Mouse (Mus musculus) Patski (cell line): ENCODE data around the gene H2-Oa. TPM values are rescaled to one million over a fixed set of nuclear protein-coding genes. Genes with fewer than 3 reads are reported as not detected.

Source experiments
- ATAC-seq: fragments of 100-300 bp; one replicate; pipeline ENCODE4 v1.8.0; 2021
- CTCF ChIA-PET: fragments of 350-600 bp; sonication (Branson Sonifier 250); formaldehyde crosslinking; loops from one replicate; lab custom pipeline; 2022; ENCODE audit warnings: inconsistent platforms; lab: Charles Lee
- POLR2A ChIA-PET: fragments of 350-600 bp; sonication (Branson Sonifier 250); formaldehyde crosslinking; loops from one replicate; lab custom pipeline; 2022; ENCODE audit warnings: antibody characterized with exemption, inconsistent platforms; lab: Charles Lee
- DNase-seq: peaks from one replicate; pipeline ENCODE4 v3.0.0-alpha.2; 2011; ENCODE audit warnings: low read depth, low spot score
- H3K27me3 ChIP-seq: fragments of 371-371 bp; one replicate; pipeline ENCODE4 v1.5.1; 2021
- CTCF ChIP-seq: fragments of 100-300 bp; IDR thresholded peaks from one replicate; pipeline ENCODE4 v1.5.1; 2021
- in situ Hi-C: fragments of 300-500 bp; cut with MboI; formaldehyde crosslinking; loops from 3 replicates; pipeline ENCODE4 v1.11.1; 2018; ENCODE audit warnings: low pct_unique_long_range_greater_than_20kb, mixed read lengths
- polyA plus RNA-seq: library from polyadenylated mRNA; unstranded; gene quantifications from one replicate; pipeline ENCODE4 v1.2.3, GENCODE M21; 2021

The H2-Oa gene
- polyA plus RNA-seq, 1 experiment from 2014 or later = not detected

GRCm38 (mm10) chr17:34099531-34099930 is 7.4 kb downstream of the H2-Oa start:
- no peaks in the 10 kb centered on the region for H3K27me3 ChIP-seq
- CTCF ChIA-PET = interaction anchor here (1.2 kb wide), 1 partner anchor 71 kb away, joined by 5 read pairs; no protein-coding TSS in a partner anchor
- TF ChIP-seq CTCF = no peak
- DNase-seq (no peak), ATAC-seq (no peak)
- POLR2A ChIA-PET = no interaction called here
- in situ Hi-C loops = no loop called here

- ChIA-PET POLR2A (interaction anchor here (0.8 to 1.5 kb wide), 2 partner anchors 11 to 67 kb away, joined by 3 read pairs; no protein-coding TSS in a partner anchor), CTCF (interaction anchor here (0.8 to 3.0 kb wide), 18 partner anchors 9 to 137 kb away, joined by 3 to 16 read pairs (median 4); partner anchors contain the start of gene H2-Ob)
- ATAC-seq = no peak
- H3K27me3 ChIP-seq = no peaks in the 10 kb centered on the region
- TF ChIP-seq CTCF = no peak
- no peak for DNase-seq
- in situ Hi-C loops = loop anchor here (5.0 to 25.0 kb wide), 2 partner anchors 66 to 1811 kb away; partner anchors contain the start of genes Atat1, Mrps18b and Ppp1r10
Measured at GRCm38 (mm10) chr17:34101185-34101584, 9.0 kb downstream of the H2-Oa start.

GRCm38 (mm10) chr17:34101604-34102032 is 9.5 kb downstream of the H2-Oa start:
- in situ Hi-C loops = loop anchor here (5.0 to 25.0 kb wide), 2 partner anchors 66 to 1811 kb away; partner anchors contain the start of genes Atat1, Mrps18b and Ppp1r10
- POLR2A ChIA-PET = interaction anchor here (0.8 to 1.5 kb wide), 2 partner anchors 10 to 66 kb away, joined by 3 read pairs; no protein-coding TSS in a partner anchor
- TF ChIP-seq CTCF = peak; percentile 93
- peak; percentile 69 for ATAC-seq
- no peak for DNase-seq
- CTCF ChIA-PET = interaction anchor here (0.8 to 3.0 kb wide), 18 partner anchors 8 to 137 kb away, joined by 3 to 16 read pairs (median 4); partner anchors contain the start of gene H2-Ob
- no peaks in the 10 kb centered on the region for H3K27me3 ChIP-seq

GRCm38 (mm10) chr17:34102831-34103230 is 10.7 kb downstream of the H2-Oa start:
- ChIA-PET CTCF (interaction anchor here (0.6 to 3.0 kb wide), 3 partner anchors 62 to 132 kb away, joined by 3 to 16 read pairs (median 6); no protein-coding TSS in a partner anchor), POLR2A (interaction anchor here (0.8 kb wide), 1 partner anchor 25 kb away, joined by 3 read pairs; no protein-coding TSS in a partner anchor)
- in situ Hi-C loops = loop anchor here (5.0 to 25.0 kb wide), 2 partner anchors 64 to 1809 kb away; partner anchors contain the start of genes Atat1, Mrps18b and Ppp1r10
- H3K27me3 ChIP-seq = no peaks in the 10 kb centered on the region
- ATAC-seq = no peak
- TF ChIP-seq CTCF = no peak
- no peak for DNase-seq

- DNase-seq = no peak
- POLR2A ChIA-PET = interaction anchor here (1.9 kb wide), 1 partner anchor 12 kb away, joined by 9 read pairs; no protein-coding TSS in a partner anchor
- in situ Hi-C loops = loop anchor here (5.0 to 25.0 kb wide), 2 partner anchors 62 to 1807 kb away; partner anchors contain the start of genes Atat1, Mrps18b and Ppp1r10
- TF ChIP-seq CTCF = no peak
- H3K27me3 ChIP-seq = no peaks in the 10 kb centered on the region
- no peak for ATAC-seq
- CTCF ChIA-PET = interaction anchor here (1.9 kb wide), 1 partner anchor 30 kb away, joined by 11 read pairs; no protein-coding TSS in a partner anchor
Measured at GRCm38 (mm10) chr17:34104804-34105203, 12.7 kb downstream of the H2-Oa start.

GRCm38 (mm10) chr17:34106555-34106954 is 14.4 kb downstream of the H2-Oa start:
- ChIA-PET CTCF (interaction anchor here (0.6 to 2.9 kb wide), 7 partner anchors 9 to 64 kb away, joined by 3 to 13 read pairs (median 3); no protein-coding TSS in a partner anchor), POLR2A (interaction anchor here (1.0 to 1.9 kb wide), 2 partner anchors 10 to 25 kb away, joined by 4 to 9 read pairs; no protein-coding TSS in a partner anchor)
- DNase-seq (no peak), ATAC-seq (no peak)
- H3K27me3 ChIP-seq = no peaks in the 10 kb centered on the region
- in situ Hi-C loops = loop anchor here (25.0 kb wide), 1 partner anchor 1806 kb away; the partner anchor contains the start of genes Atat1, Mrps18b and Ppp1r10
- no peak for TF ChIP-seq CTCF

GRCm38 (mm10) chr17:34107109-34107867 is 15.1 kb downstream of the H2-Oa start:
- CTCF ChIA-PET = interaction anchor here (0.6 to 2.9 kb wide), 4 partner anchors 15 to 63 kb away, joined by 3 to 13 read pairs (median 4); no protein-coding TSS in a partner anchor
- no peaks in the 10 kb centered on the region for H3K27me3 ChIP-seq
- DNase-seq (no peak), ATAC-seq (no peak)
- TF ChIP-seq CTCF = no peak
- in situ Hi-C loops = loop anchor here (25.0 kb wide), 1 partner anchor 1805 kb away; the partner anchor contains the start of genes Atat1, Mrps18b and Ppp1r10
- POLR2A ChIA-PET = interaction anchor here (0.7 to 1.0 kb wide), 2 partner anchors 24 to 26 kb away, joined by 4 read pairs; no protein-coding TSS in a partner anchor

- ChIA-PET POLR2A (interaction anchor here (0.7 kb wide), 1 partner anchor 12 kb away, joined by 3 read pairs; no protein-coding TSS in a partner anchor), CTCF (interaction anchor here (1.3 to 2.9 kb wide), 3 partner anchors 16 to 62 kb away, joined by 3 to 13 read pairs (median 5); no protein-coding TSS in a partner anchor)
- TF ChIP-seq CTCF = no peak
- in situ Hi-C loops = loop anchor here (25.0 kb wide), 1 partner anchor 1804 kb away; the partner anchor contains the start of genes Atat1, Mrps18b and Ppp1r10
- ATAC-seq = no peak
- no peak for DNase-seq
- H3K27me3 ChIP-seq = no peaks in the 10 kb centered on the region
Measured at GRCm38 (mm10) chr17:34108460-34108859, 16.3 kb downstream of the H2-Oa start.

- ChIA-PET CTCF (interaction anchor here (0.9 to 2.9 kb wide), 5 partner anchors 8 to 62 kb away, joined by 3 to 13 read pairs (median 5); partner anchors contain the start of gene H2-DMa), POLR2A (interaction anchor here (0.6 to 2.2 kb wide), 3 partner anchors 10 to 13 kb away, joined by 3 to 12 read pairs (median 3); partner anchors contain the start of gene H2-DMa)
- DNase-seq = no peak
- TF ChIP-seq CTCF = no peak
- in situ Hi-C loops = loop anchor here (25.0 kb wide), 1 partner anchor 1803 kb away; the partner anchor contains the start of genes Atat1, Mrps18b and Ppp1r10
- no peaks in the 10 kb centered on the region for H3K27me3 ChIP-seq
- no peak for ATAC-seq
Measured at GRCm38 (mm10) chr17:34109038-34109805, 17.1 kb downstream of the H2-Oa start.
